Mouse (Mus musculus): ENCODE data around the gene Ly6g5c. TPM values are rescaled to one million over a fixed set of nuclear protein-coding genes. Genes with fewer than 3 reads are reported as not detected.

Gene Ly6g5c
- polyA plus RNA-seq, 1 experiment from 2014 or later, result not detected

DNA sequence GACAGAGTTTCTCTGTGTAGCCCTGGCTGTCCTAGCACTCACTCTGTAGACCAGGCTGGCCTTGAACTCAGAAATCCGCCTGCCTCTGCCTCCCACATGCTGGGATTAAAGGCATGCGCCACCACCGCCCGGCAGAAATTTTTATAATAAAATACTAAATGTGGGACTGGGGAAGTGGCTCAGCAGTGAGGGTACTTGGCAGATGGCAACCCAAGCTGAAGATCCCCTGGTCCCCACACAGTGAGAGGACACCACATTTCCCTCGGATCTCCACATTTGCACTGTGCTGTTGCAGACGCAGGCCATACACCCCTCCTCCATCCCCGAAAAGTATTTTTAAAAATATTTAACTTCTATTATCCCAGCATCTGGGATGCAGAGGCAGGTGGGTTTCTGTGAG is 25.4 kb downstream of the Ly6g5c start:
- no peak overlapping the region for H3K27ac ChIP-seq

DNA sequence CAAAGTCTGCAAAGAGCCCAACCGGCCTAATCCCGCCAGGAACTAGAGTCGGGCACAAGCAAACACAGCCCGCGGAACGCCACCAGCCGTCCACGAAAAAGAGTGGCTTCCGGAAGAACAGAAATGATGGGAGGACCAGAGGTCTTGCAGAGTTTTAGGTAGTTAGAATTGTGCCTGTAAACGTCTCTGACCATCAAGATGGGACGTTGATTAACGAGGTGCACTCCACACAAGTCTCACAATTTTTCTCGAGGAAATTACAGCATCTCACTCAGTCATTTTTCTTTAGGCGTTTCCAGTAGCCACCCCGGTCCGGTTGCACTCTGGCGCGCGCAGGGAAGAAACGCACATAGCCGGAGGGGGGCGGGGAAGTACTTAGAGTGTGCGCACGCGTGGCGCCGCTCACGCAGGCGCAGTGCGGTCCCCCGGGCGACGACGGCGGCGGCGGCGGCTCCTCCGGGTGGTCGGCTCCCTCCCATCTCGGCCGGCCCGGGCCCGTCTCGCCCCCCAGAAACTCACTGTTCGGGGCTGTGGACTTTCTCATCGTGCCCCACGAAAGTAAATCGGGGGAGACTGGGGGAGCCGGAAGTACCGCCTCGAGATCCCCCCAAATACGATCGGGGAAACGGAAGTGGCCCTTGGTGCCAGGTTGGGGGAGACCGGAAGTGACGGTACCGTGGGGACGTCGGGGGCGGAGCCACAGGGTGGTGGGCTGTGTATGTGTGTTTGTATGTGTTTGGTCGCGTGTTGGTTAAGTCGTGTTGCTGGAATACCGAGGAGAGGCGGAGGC is 26.9 kb downstream of the Ly6g5c start, which contains the start of gene Bag6:
TSS of gene Bag6 (plus strand) at position 378 of the 790 bp plus-strand sequence.
- H3K4me3 ChIP-seq (replicated peaks), result peak within 1 kb of the TSS; percentile 80
- H3K9ac ChIP-seq, result peak within 1 kb of the TSS; percentile 73
- no peaks in the 10 kb centered on the region for H3K27me3 ChIP-seq
- ATAC-seq (replicated peaks; ENCODE audit: low FRiP score), result peak; percentile 93
- H3K27ac ChIP-seq, result peak within 1 kb of the TSS; percentile 96
- H3K4me2 ChIP-seq, result peak within 1 kb of the TSS; percentile 83
- peaks cover 30% of the 10 kb centered on the region for H3K36me3 ChIP-seq
- H3K9me3 ChIP-seq (replicated peaks), result no peaks in the 10 kb centered on the region
- peaks cover 28% of the 10 kb centered on the region for H3K4me1 ChIP-seq
- WGBS, result under 1% methylated on average over 66 of the region's 66 CpGs

More for the DNA sequence above, 25.4 kb downstream of the Ly6g5c start:
- Histone ChIP-seq H3K4me2 (no peak overlapping the region), H3K4me1 (peaks cover 34% of the 10 kb centered on the region), H3K9me3 (replicated peaks) (no peaks in the 10 kb centered on the region), H3K36me3 (peaks cover 25% of the 10 kb centered on the region), H3K9ac (no peak overlapping the region), H3K27me3 (no peaks in the 10 kb centered on the region), H3K4me3 (replicated peaks) (no peak overlapping the region)
- WGBS, result 95% methylated on average over 7 of the region's 7 CpGs
- ATAC-seq (replicated peaks; ENCODE audit: low FRiP score), result no peak

DNA sequence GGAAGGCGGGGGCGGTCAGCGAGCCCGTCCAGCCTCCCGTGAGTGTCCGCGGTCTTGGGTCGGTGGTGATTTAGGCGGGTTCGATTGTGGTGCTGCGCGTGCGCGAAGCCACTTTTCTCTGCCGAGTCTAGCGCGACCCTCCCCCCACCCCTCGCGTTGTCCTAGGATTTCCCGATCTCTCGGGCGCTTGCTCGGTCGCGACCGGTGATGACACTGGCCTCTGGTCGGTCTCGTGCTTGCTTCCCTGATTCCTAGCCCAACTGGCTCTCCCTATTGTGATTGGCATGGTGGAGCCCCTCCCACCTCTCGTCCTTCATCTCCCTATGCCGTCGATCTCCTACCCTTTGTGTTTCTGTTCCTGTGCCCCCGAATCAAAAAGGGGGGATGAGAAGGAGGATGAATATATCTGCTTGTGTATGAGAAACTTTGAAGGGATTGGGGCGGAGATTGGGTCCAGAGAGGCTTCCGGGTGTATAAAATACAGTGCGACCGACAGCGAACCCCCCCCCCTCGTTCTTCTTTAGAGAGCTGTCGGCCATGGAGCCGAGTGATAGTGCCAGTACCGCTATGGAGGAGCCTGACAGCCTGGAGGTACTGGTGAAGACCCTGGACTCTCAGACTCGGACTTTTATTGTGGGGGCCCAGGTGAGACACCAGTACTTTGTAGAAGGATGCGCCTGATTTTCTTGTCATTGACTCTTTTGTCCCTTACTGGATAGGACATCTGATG is 27.7 kb downstream of the Ly6g5c start:
- H3K27ac ChIP-seq, result peak overlapping the region; percentile 96
- peak overlapping the region; percentile 80 for H3K4me3 ChIP-seq (replicated peaks)
- peak overlapping the region; percentile 83 for H3K4me2 ChIP-seq
- H3K9ac ChIP-seq, result peak overlapping the region; percentile 73
- H3K27me3 ChIP-seq, result no peaks in the 10 kb centered on the region
- ATAC-seq (replicated peaks; ENCODE audit: low FRiP score), result peak; percentile 68
- peaks cover 28% of the 10 kb centered on the region for H3K4me1 ChIP-seq
- peaks cover 31% of the 10 kb centered on the region for H3K36me3 ChIP-seq
- WGBS, result under 1% methylated on average over 43 of the region's 43 CpGs
- no peaks in the 10 kb centered on the region for H3K9me3 ChIP-seq (replicated peaks)

- H3K4me3 ChIP-seq (replicated peaks), result no peak overlapping the region
- H3K9me3 ChIP-seq (replicated peaks), result no peaks in the 10 kb centered on the region
- no peak for ATAC-seq (replicated peaks; ENCODE audit: low FRiP score)
- H3K4me2 ChIP-seq, result no peak overlapping the region
- peaks cover 18% of the 10 kb centered on the region for H3K4me1 ChIP-seq
- peaks cover 67% of the 10 kb centered on the region for H3K36me3 ChIP-seq
- 97% methylated on average over 3 of the region's 3 CpGs for WGBS
- no peaks in the 10 kb centered on the region for H3K27me3 ChIP-seq
- no peak overlapping the region for H3K27ac ChIP-seq
- no peak overlapping the region for H3K9ac ChIP-seq
Observed at GRCm38 (mm10) chr17:35139269-35139668, 31.2 kb downstream of the Ly6g5c start.

- Histone ChIP-seq H3K27ac (no peak overlapping the region), H3K27me3 (no peaks in the 10 kb centered on the region), H3K4me3 (replicated peaks) (no peak overlapping the region), H3K9me3 (replicated peaks) (no peaks in the 10 kb centered on the region), H3K9ac (no peak overlapping the region), H3K4me2 (no peak overlapping the region), H3K4me1 (peaks cover 18% of the 10 kb centered on the region), H3K36me3 (peaks cover 79% of the 10 kb centered on the region)
- no peak for ATAC-seq (replicated peaks; ENCODE audit: low FRiP score)
- 83% methylated on average over 16 of the region's 16 CpGs for WGBS
Observed at GRCm38 (mm10) chr17:35140490-35140996, 32.5 kb downstream of the Ly6g5c start.

GRCm38 (mm10) chr17:35141971-35142370 is 33.9 kb downstream of the Ly6g5c start:
- Histone ChIP-seq H3K4me2 (no peak overlapping the region), H3K9ac (no peak overlapping the region), H3K4me3 (replicated peaks) (no peak overlapping the region), H3K9me3 (replicated peaks) (no peaks in the 10 kb centered on the region), H3K27ac (no peak overlapping the region), H3K4me1 (peaks cover 9% of the 10 kb centered on the region), H3K27me3 (no peaks in the 10 kb centered on the region), H3K36me3 (peaks cover 94% of the 10 kb centered on the region)
- 91% methylated on average over 6 of the region's 6 CpGs for WGBS
- ATAC-seq (replicated peaks; ENCODE audit: low FRiP score), result no peak

GRCm38 (mm10) chr17:35146139-35146538 is 38.1 kb downstream of the Ly6g5c start:
- 80% methylated on average over 5 of the region's 5 CpGs for WGBS
- Histone ChIP-seq H3K36me3 (peaks cover 99% of the 10 kb centered on the region), H3K4me1 (no peaks in the 10 kb centered on the region)

GRCm38 (mm10) chr17:35147348-35147747 is 39.3 kb downstream of the Ly6g5c start:
- Histone ChIP-seq H3K9ac (no peak overlapping the region), H3K27me3 (no peaks in the 10 kb centered on the region), H3K4me1 (no peaks in the 10 kb centered on the region), H3K27ac (peak overlapping the region; percentile 28), H3K4me2 (no peak overlapping the region), H3K9me3 (replicated peaks) (no peaks in the 10 kb centered on the region), H3K4me3 (replicated peaks) (no peak overlapping the region), H3K36me3 (peaks cover 99% of the 10 kb centered on the region)
- no peak for ATAC-seq (replicated peaks; ENCODE audit: low FRiP score)
- 55% methylated on average over 3 of the region's 3 CpGs for whole genome bisulfite sequencing

More at GRCm38 (mm10) chr17:35146139-35146538, 38.1 kb downstream of the Ly6g5c start:
- no peak overlapping the region for H3K9ac ChIP-seq
- H3K27me3 ChIP-seq, result no peaks in the 10 kb centered on the region
- H3K4me2 ChIP-seq, result no peak overlapping the region
- H3K4me3 ChIP-seq (replicated peaks), result no peak overlapping the region
- H3K9me3 ChIP-seq (replicated peaks), result no peaks in the 10 kb centered on the region
- ATAC-seq (replicated peaks; ENCODE audit: low FRiP score), result no peak
- H3K27ac ChIP-seq, result peak overlapping the region; percentile 14; the same call in 1 of the 2 replicates

DNA sequence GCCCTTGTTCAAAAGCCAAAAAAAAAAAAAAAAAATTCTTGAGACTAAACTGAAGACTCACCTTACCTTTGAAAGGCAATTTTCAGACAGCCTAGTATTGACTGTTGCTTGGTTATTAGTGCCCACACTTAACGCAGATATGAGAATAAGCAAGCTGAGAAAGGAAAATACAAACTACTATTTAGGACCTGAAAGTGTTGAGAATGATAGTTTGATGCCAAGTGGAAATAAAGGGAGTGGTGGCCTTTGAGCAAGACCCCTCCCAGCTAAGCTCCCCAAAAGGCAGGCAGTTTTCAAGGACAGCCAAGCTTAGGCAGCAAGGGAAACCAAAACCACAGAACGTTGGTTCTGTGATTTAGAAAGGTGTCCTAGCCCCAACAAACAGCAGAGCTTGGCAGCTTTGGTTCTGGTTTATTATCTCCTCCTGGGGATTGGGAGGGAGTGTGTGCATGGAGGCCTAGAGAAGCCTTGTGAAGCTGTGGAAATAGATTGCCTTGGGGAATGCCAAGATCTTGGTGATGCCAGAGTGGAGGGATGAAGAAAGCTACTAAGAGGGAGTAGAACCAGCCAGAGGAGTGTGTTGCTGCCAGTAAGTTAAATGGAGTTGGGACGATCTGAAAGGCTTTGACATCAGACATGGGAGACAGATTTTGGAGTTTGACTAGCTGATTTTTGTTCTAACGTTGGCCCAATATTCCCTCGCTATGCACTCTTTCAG is 40.0 kb downstream of the Ly6g5c start:
- H3K4me1 ChIP-seq, result no peaks in the 10 kb centered on the region
- H3K27me3 ChIP-seq, result no peaks in the 10 kb centered on the region
- no peak for ATAC-seq (replicated peaks; ENCODE audit: low FRiP score)
- H3K36me3 ChIP-seq, result peaks cover 99% of the 10 kb centered on the region
- 66% methylated on average over 5 of the region's 5 CpGs for WGBS
- no peak overlapping the region for H3K4me2 ChIP-seq
- H3K4me3 ChIP-seq (replicated peaks), result no peak overlapping the region
- peak overlapping the region; percentile 28; the same call in 1 of the 2 replicates for H3K27ac ChIP-seq
- H3K9ac ChIP-seq, result no peak overlapping the region
- no peaks in the 10 kb centered on the region for H3K9me3 ChIP-seq (replicated peaks)

- H3K9ac ChIP-seq, result no peak overlapping the region
- H3K4me3 ChIP-seq (replicated peaks), result no peak overlapping the region
- ATAC-seq (replicated peaks; ENCODE audit: low FRiP score), result no peak
- no peak overlapping the region for H3K4me2 ChIP-seq
- WGBS, result 96% methylated on average over 4 of the region's 4 CpGs
- H3K36me3 ChIP-seq, result peaks cover 99% of the 10 kb centered on the region
- no peaks in the 10 kb centered on the region for H3K9me3 ChIP-seq (replicated peaks)
- no peaks in the 10 kb centered on the region for H3K27me3 ChIP-seq
- H3K4me1 ChIP-seq, result no peaks in the 10 kb centered on the region
- no peak overlapping the region for H3K27ac ChIP-seq
Observed at GRCm38 (mm10) chr17:35152121-35152520, 44.0 kb downstream of the Ly6g5c start.

DNA sequence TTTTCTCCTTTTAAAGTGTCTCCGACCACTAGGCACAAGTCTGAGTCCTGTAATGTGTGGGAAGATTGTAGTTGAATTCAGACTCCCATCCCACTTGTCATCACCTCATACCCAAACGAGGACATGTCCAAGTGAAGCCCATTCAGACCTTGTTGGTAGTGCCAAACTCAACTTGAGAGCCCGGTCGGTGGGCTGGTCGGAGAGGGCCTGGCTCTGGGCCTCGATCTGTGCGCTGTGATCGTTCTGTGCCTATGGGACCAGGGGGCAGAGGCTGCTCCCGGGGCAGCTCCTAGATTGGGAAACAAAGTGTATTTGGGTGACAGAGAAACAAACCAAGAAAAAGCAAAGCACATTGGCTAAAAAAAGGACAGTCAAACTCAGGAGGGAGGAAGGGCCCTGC is 45.0 kb downstream of the Ly6g5c start:
- Histone ChIP-seq H3K4me2 (no peak overlapping the region), H3K9me3 (replicated peaks) (no peaks in the 10 kb centered on the region), H3K27me3 (no peaks in the 10 kb centered on the region), H3K4me3 (replicated peaks) (no peak overlapping the region), H3K27ac (no peak overlapping the region), H3K9ac (no peak overlapping the region), H3K36me3 (peaks cover 99% of the 10 kb centered on the region), H3K4me1 (no peaks in the 10 kb centered on the region)
- no peak for ATAC-seq (replicated peaks; ENCODE audit: low FRiP score)
- 88% methylated on average over 9 of the region's 9 CpGs for WGBS
